Mouse (Mus musculus): Measurements from ENCODE around the gene Sh3bp5l.

Gene Sh3bp5l

DNA sequence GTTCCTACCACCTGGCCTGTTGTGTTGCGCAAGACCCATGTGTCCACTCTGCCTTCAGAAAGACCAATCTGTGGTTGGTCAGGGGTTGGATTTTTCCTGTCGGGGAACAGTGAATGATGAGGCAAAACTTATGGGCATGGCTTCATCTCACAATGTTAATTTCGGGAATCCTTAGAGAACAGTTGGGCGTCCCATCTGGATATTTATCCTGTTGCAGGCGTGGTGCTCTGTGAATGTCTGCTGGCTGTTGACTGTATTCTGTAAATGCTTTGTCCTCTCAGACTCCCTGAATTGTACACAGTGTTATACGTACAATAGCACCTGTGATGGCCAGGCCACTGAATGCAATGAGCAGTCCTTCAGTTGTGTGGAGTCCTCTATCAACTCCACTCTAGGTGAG lies 51.9 kb downstream of the Sh3bp5l start:
- DNase-seq: no peak
